Mouse (Mus musculus) ovary, adult 18-20 months (tissue): ENCODE measurements around the gene Fosl1.
"Not testable (repeated sequence)": the region's sequence is repeated elsewhere in the genome, so short reads cannot be mapped to it uniquely, and the experiment has no call there.

ENCODE experiments used
- DNase-seq: peaks from one replicate; pipeline ENCODE4 v3.0.0; 2022; ENCODE audit warnings: low spot score, mixed read lengths

Fosl1 gene

GRCm38 (mm10) chr19:5447515-5448353 lies at the start of gene Fosl1:
Gene Fosl1 (plus strand): TSS chr19:5447547.
- no peak for DNase-seq

- DNase-seq = not testable (repeated sequence)
Measured at GRCm38 (mm10) chr19:5401073-5401472, 46.3 kb upstream of the Fosl1 start.

GRCm38 (mm10) chr19:5402293-5402692 lies 45.1 kb upstream of the Fosl1 start, which contains the start of gene Tsga10ip:
Gene Tsga10ip (minus strand): TSS chr19:5402526.
- no peak for DNase-seq

GRCm38 (mm10) chr19:5405924-5406323 lies 41.4 kb upstream of the Fosl1 start:
- DNase-seq = no peak

GRCm38 (mm10) chr19:5406531-5407126 lies 40.7 kb upstream of the Fosl1 start:
- peak; percentile 57 for DNase-seq

GRCm38 (mm10) chr19:5407133-5407532 lies 40.2 kb upstream of the Fosl1 start:
- DNase-seq = no peak

- DNase-seq = no peak
Measured at GRCm38 (mm10) chr19:5408057-5409001, 39.0 kb upstream of the Fosl1 start.

- DNase-seq = no peak
Measured at GRCm38 (mm10) chr19:5409068-5409467, 38.3 kb upstream of the Fosl1 start.

GRCm38 (mm10) chr19:5410641-5411040 lies 36.7 kb upstream of the Fosl1 start:
- no peak for DNase-seq

- no peak for DNase-seq
Measured at GRCm38 (mm10) chr19:5411961-5412360, 35.4 kb upstream of the Fosl1 start.

- DNase-seq = no peak
Measured at GRCm38 (mm10) chr19:5413840-5414239, 33.5 kb upstream of the Fosl1 start.

GRCm38 (mm10) chr19:5414534-5414957 lies 32.8 kb upstream of the Fosl1 start:
- DNase-seq = peak; percentile 70

- no peak for DNase-seq
Measured at GRCm38 (mm10) chr19:5418750-5419466, 28.4 kb upstream of the Fosl1 start.

- DNase-seq = no peak
Measured at GRCm38 (mm10) chr19:5419630-5420029, 27.7 kb upstream of the Fosl1 start.

- no peak for DNase-seq
Measured at GRCm38 (mm10) chr19:5420579-5420978, 26.8 kb upstream of the Fosl1 start.

- DNase-seq = no peak
Measured at GRCm38 (mm10) chr19:5421784-5422183, 25.6 kb upstream of the Fosl1 start.

- DNase-seq = no peak
Measured at GRCm38 (mm10) chr19:5422267-5422666, 25.1 kb upstream of the Fosl1 start.

- DNase-seq = no peak
Measured at GRCm38 (mm10) chr19:5422895-5423443, 24.4 kb upstream of the Fosl1 start.

- no peak for DNase-seq
Measured at GRCm38 (mm10) chr19:5423561-5423960, 23.8 kb upstream of the Fosl1 start.

- DNase-seq = peak; percentile 71
Measured at GRCm38 (mm10) chr19:5424092-5424781, 23.1 kb upstream of the Fosl1 start.
